Mouse (Mus musculus) heart, embryonic 16.5 days (tissue): ENCODE measurements around the gene Npas2. TPM values are rescaled to one million over a fixed set of nuclear protein-coding genes. Genes with fewer than 3 reads are reported as not detected.

Experiments
- ATAC-seq: fragments of 200-750 bp; cut with Nextera tagmentation; replicated peaks from 2 replicates; pipeline ENCODE4 v1.8.0; 2017; ENCODE audit warnings: moderate number of reproducible peaks; ENCODE audit not compliant: insufficient read depth, low FRiP score; ENCODE audit errors: extremely low read depth
- H3K27ac ChIP-seq: fragments of 300-500 bp; sonication (generic); 2 replicates; pipeline ENCODE4 v1.5.1; 2014; ENCODE audit warnings: mild to moderate bottlenecking, low read length, control low read depth, moderate library complexity
- H3K27me3 ChIP-seq: fragments of 300-500 bp; sonication (generic); 2 replicates; pipeline ENCODE4 v1.6.1; 2014; ENCODE audit warnings: low read length, mixed read lengths; ENCODE audit not compliant: control insufficient read depth, insufficient read depth
- H3K36me3 ChIP-seq: fragments of 300-500 bp; sonication (generic); 2 replicates; pipeline ENCODE4 v1.6.1; 2014; ENCODE audit not compliant: control insufficient read depth, insufficient read depth
- H3K4me1 ChIP-seq: fragments of 300-500 bp; sonication (generic); 2 replicates; pipeline ENCODE4 v1.6.1; 2014; ENCODE audit warnings: low read length, mixed read lengths; ENCODE audit not compliant: control insufficient read depth, insufficient read depth
- H3K4me2 ChIP-seq: fragments of 300-500 bp; sonication (generic); 2 replicates; pipeline ENCODE4 v1.6.1; 2014; ENCODE audit warnings: low read depth, mild to moderate bottlenecking, control low read depth, low read length
- H3K4me3 ChIP-seq: fragments of 300-500 bp; sonication (generic); 2 replicates; pipeline ENCODE4 v1.5.1; 2014; ENCODE audit warnings: mild to moderate bottlenecking, control low read depth, low read length
- H3K9ac ChIP-seq: fragments of 300-500 bp; sonication (generic); 2 replicates; pipeline ENCODE4 v1.6.1; 2014; ENCODE audit warnings: low read length, control low read depth
- H3K9me3 ChIP-seq: fragments of 300-500 bp; sonication (generic); replicated peaks from 2 replicates; pipeline ENCODE4 v1.6.1; 2016; ENCODE audit warnings: low read length; ENCODE audit not compliant: control insufficient read depth
- WGBS: fragments of 180-500 bp; shearing (Covaris S2); extraction: QIAGEN DNeasy Blood & Tissue Kit; methylation state at CpG from one replicate; pipeline ENCODE4 v1.1.7; 2014; 5-methylcytosine and 5-hydroxymethylcytosine counted together
- polyA plus RNA-seq: library from polyadenylated mRNA; unstranded; fragments of >200 nt; fragmentation: Nextera tagmentation; extraction: Ambion mirVana; gene quantifications from 2 replicates; pipeline ENCODE4 v1.2.1, GENCODE M21; 2015

The Npas2 gene
- polyA plus RNA-seq, 1 experiment from 2014 or later, result 3.1 TPM

DNA sequence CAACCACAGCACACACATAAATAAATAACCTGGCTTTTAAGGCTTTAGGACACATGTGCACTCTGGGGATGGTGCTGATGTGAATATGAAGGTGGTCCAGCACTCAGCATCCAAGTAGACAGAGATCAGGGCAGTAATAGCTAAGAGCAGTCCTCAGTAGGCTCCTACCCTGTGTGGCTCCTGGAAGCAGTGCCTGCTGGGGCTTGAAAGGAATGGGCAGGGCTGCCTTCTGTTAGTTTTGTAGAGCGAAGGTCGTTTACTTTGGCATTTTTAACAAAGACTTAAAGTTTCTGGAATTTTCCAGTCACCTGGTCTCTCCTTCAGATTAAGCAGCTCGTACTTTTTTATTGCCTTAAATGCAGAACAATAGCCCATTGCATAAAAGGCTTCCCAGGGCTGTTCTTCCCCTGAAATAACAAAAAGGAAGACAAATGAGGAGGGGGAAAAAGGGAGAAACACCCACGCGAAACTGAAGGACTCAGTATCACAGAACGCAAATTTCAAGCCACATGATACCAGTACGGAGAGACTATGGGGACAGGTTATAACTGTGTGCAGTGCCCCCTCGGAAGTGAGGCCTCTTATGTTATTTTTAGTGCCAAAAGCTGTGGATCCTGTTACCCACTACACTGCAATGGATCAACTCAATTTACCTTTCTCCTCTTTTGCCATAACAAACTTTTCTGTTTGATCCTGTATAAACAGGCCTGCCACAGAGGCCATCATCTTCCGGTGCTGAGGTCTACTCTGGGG lies 44.1 kb downstream of the Npas2 start:
- no peaks in the 10 kb centered on the region for H3K36me3 ChIP-seq
- H3K4me2 ChIP-seq, result no peak overlapping the region
- H3K9me3 ChIP-seq, result no peaks in the 10 kb centered on the region
- no peaks in the 10 kb centered on the region for H3K27me3 ChIP-seq
- H3K4me1 ChIP-seq, result peaks cover 2% of the 10 kb centered on the region; the same call in 1 of the 2 replicates
- 67% methylated on average over 9 of the region's 9 CpGs for WGBS
- ATAC-seq, result no peak
- H3K4me3 ChIP-seq, result no peak overlapping the region
- H3K27ac ChIP-seq, result no peak overlapping the region
- no peak overlapping the region for H3K9ac ChIP-seq

DNA sequence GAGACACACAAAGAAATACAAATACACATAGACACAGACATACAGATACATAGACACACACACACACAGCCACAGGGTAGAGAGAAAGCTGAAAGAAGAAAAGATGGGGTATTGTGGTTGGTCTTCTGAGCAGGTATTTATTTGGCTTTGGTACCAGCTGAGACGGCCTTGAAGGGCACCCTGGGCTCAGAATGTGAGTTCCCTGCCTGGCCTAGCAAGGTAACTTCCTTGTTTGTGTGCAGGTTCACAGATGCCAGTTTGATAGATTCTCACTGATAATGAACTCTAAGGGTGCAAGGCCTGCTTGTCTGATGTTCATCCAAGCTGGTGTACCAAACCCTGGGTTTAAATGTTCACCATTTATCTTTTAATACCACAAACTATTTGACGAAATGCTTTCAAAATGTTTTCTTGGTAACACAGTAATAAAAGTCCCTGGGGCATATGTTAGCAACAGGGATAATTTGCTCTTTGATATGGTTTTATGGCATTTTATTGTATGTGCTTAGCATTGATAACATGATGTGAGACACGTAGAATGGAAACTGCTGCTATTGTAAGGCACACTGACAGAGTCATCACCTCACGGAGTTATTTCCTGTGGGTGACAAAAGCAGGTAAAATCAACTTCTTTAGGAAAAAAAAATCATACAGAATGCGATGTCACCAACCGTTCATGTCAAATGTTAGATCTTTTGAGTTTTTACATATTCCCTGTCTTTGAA lies 47.5 kb downstream of the Npas2 start:
- Histone ChIP-seq H3K4me1 (peaks cover 2% of the 10 kb centered on the region; the same call in 1 of the 2 replicates), H3K4me3 (no peak overlapping the region), H3K27me3 (no peaks in the 10 kb centered on the region), H3K36me3 (no peaks in the 10 kb centered on the region), H3K9ac (no peak overlapping the region), H3K9me3 (no peaks in the 10 kb centered on the region), H3K4me2 (no peak overlapping the region), H3K27ac (no peak overlapping the region)
- 87% methylated on average over 6 of the region's 6 CpGs for WGBS
- no peak for ATAC-seq

GRCm38 (mm10) chr1:39244726-39245125 lies 51.2 kb downstream of the Npas2 start:
- Histone ChIP-seq H3K27me3 (no peaks in the 10 kb centered on the region), H3K4me1 (no peaks in the 10 kb centered on the region), H3K36me3 (no peaks in the 10 kb centered on the region), H3K9me3 (no peaks in the 10 kb centered on the region), H3K27ac (no peak overlapping the region), H3K4me2 (no peak overlapping the region), H3K4me3 (no peak overlapping the region), H3K9ac (no peak overlapping the region)
- 50% methylated on average over 1 of the region's 1 CpGs for WGBS
- no peak for ATAC-seq

- no peaks in the 10 kb centered on the region for H3K4me1 ChIP-seq
- no peak overlapping the region for H3K9ac ChIP-seq
- H3K27ac ChIP-seq, result no peak overlapping the region
- H3K4me3 ChIP-seq, result no peak overlapping the region
- H3K4me2 ChIP-seq, result no peak overlapping the region
- no peaks in the 10 kb centered on the region for H3K27me3 ChIP-seq
- no peaks in the 10 kb centered on the region for H3K9me3 ChIP-seq
- no peak for ATAC-seq
- WGBS, result 53% methylated on average over 7 of the region's 7 CpGs
- H3K36me3 ChIP-seq, result no peaks in the 10 kb centered on the region
Measured at GRCm38 (mm10) chr1:39251679-39252078, 58.1 kb downstream of the Npas2 start.

- Histone ChIP-seq H3K9me3 (0 out of 2 replicates have a peak, but pooled peaks cover 4% of the 10 kb centered on the region), H3K36me3 (no peaks in the 10 kb centered on the region), H3K4me2 (no peak overlapping the region), H3K27me3 (no peaks in the 10 kb centered on the region), H3K27ac (no peak overlapping the region), H3K4me3 (no peak overlapping the region), H3K9ac (no peak overlapping the region), H3K4me1 (no peaks in the 10 kb centered on the region)
- ATAC-seq, result no peak
- 75% methylated on average over 4 of the region's 4 CpGs for WGBS
Measured at GRCm38 (mm10) chr1:39253771-39254170, 60.2 kb downstream of the Npas2 start.

DNA sequence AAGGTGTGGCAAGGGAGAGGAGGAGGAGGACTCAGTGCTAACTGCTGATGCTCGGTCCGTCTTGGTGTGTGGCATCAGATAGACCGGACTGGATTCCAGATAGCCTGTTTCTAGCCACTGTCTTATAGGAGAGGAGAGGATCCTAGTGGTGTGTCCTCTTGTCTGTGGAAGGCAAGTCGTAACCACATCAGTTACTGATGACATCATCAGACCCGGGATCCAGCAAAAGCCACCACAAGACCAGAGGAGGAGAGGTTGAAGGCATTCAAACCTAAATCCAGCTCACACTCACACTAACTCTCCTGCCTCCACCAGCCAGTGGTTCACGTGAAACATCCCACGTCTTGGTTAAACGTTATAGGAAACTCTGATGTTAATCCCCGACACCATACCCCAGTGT lies 62.5 kb downstream of the Npas2 start:
- H3K4me3 ChIP-seq, result no peak overlapping the region
- no peaks in the 10 kb centered on the region for H3K27me3 ChIP-seq
- H3K4me2 ChIP-seq, result no peak overlapping the region
- no peak overlapping the region for H3K27ac ChIP-seq
- no peak for ATAC-seq
- H3K4me1 ChIP-seq, result no peaks in the 10 kb centered on the region
- H3K9ac ChIP-seq, result no peak overlapping the region
- WGBS, result 87% methylated on average over 9 of the region's 9 CpGs
- 0 out of 2 replicates have a peak, but pooled peaks cover 4% of the 10 kb centered on the region for H3K9me3 ChIP-seq
- H3K36me3 ChIP-seq, result no peaks in the 10 kb centered on the region

DNA sequence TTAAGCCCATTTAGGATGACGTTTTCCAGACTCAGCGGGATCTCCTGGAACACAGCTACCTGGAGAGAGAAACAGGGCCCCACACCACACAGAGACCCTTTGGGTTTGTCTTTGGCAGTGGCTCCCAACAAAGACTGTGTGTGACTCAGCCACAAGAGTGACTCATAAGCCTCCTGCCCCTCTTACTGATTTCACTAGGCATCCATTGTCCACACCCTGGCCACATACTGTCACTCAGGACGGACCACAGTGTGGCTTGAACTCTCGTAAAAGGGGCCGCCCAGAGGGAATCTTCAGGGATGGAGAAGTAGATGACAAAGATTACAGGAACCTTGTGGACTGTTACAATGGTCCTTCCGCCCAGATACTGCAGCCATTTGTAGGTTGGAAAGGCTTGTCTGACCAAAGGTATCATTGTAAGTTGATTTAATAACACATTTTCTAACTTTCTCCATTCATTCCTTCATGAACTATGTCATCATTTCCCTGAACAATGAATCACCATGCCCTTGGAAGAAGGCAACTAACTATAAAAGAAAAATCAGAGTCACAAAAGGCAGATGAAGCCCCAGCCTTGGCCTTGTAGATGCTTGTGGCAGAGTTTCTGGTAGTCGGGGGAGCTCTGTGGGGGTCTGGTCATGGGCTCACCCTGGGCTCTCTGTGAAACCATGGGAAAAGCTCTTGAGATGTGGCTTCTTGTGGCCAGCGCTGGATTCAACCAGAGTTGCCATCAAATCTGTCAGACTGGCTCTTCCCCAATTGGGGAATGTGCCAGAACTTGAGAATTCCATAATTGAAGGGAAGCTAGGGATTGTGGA lies 63.2 kb downstream of the Npas2 start:
- Histone ChIP-seq H3K9ac (no peak overlapping the region), H3K27ac (no peak overlapping the region), H3K4me1 (no peaks in the 10 kb centered on the region), H3K4me2 (no peak overlapping the region), H3K36me3 (no peaks in the 10 kb centered on the region), H3K9me3 (0 out of 2 replicates have a peak, but pooled peaks cover 4% of the 10 kb centered on the region), H3K27me3 (no peaks in the 10 kb centered on the region), H3K4me3 (no peak overlapping the region)
- 82% methylated on average over 8 of the region's 8 CpGs for WGBS
- ATAC-seq, result no peak

GRCm38 (mm10) chr1:39257331-39257594 lies 63.7 kb downstream of the Npas2 start:
- WGBS, result 73% methylated on average over 3 of the region's 3 CpGs
- Histone ChIP-seq H3K36me3 (no peaks in the 10 kb centered on the region), H3K4me1 (no peaks in the 10 kb centered on the region), H3K9me3 (0 out of 2 replicates have a peak, but pooled peaks cover 4% of the 10 kb centered on the region), H3K4me2 (no peak overlapping the region), H3K27ac (no peak overlapping the region), H3K4me3 (no peak overlapping the region), H3K27me3 (no peaks in the 10 kb centered on the region), H3K9ac (no peak overlapping the region)
- no peak for ATAC-seq

DNA sequence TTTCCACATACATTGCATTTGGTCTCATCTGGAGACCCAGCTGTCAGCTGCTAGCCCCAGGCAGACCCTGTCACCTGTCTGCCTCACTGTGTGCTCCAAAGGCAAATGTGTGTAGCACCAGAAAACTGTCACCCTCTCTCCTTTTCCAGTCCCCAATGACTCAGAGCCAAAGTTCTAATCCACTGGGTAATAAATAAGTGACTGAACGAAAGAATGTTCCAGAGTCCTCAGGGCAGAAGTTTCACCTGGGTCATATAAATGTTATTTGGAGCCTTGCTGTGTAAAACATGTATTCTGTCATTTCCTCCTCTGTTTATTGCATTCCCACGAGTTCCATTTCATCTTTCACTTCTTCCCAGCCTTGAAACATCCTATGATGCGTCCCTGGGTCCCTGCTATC lies 66.1 kb downstream of the Npas2 start:
- no peak overlapping the region for H3K4me3 ChIP-seq
- H3K9ac ChIP-seq, result no peak overlapping the region
- H3K27ac ChIP-seq, result no peak overlapping the region
- H3K27me3 ChIP-seq, result no peaks in the 10 kb centered on the region
- H3K9me3 ChIP-seq, result 0 out of 2 replicates have a peak, but pooled peaks cover 4% of the 10 kb centered on the region
- no peak overlapping the region for H3K4me2 ChIP-seq
- 65% methylated on average over 3 of the region's 3 CpGs for WGBS
- H3K36me3 ChIP-seq, result no peaks in the 10 kb centered on the region
- H3K4me1 ChIP-seq, result no peaks in the 10 kb centered on the region
- ATAC-seq, result no peak
